Mouse (Mus musculus): Measurements from ENCODE around the gene Tst. TPM values are rescaled to one million over a fixed set of nuclear protein-coding genes. Genes with fewer than 3 reads are reported as not detected.

The Tst gene
- total RNA-seq (2023), result 0.75 to 1.9 TPM (median 1.5 TPM) in 4 replicates

GRCm38 (mm10) chr15:78405517-78406211 lies at the start of gene Tst:
Gene Tst (minus strand): TSS chr15:78405907.

GRCm38 (mm10) chr15:78428391-78429138 lies 22.9 kb upstream of the Tst start, which contains the start of gene Kctd17:
Gene Kctd17 (plus strand): TSS chr15:78428564.

GRCm38 (mm10) chr15:78406293-78406934 lies 707 bp upstream of the Tst start, which contains the start of gene Mpst:
Gene Mpst (plus strand): TSS chr15:78406416.

GRCm38 (mm10) chr15:78395478-78395962 lies 10.2 kb downstream of the Tst start, which contains the start of gene Tex33:
Gene Tex33 (minus strand): TSS chr15:78395912.

Other genes starting within 250 kb of the Tst start
- 31.4 to 39.8 TPM (median 35.4 TPM) in 4 replicates for gene Ift27, start 231.8 kb downstream of the Tst start, total RNA-seq (2023)
- gene Pvalb, start 199.5 kb downstream of the Tst start, total RNA-seq (2023), result not detected in 4 replicates
- gene Ncf4, start 161.1 kb downstream of the Tst start, total RNA-seq (2023), result 285 to 330 TPM (median 294 TPM) in 4 replicates
- 0.50 to 1.4 TPM (median 0.95 TPM) in 4 replicates for gene Csf2rb2, start 100.2 kb downstream of the Tst start, total RNA-seq (2023)
- 21.1 to 26.8 TPM (median 22.9 TPM) in 4 replicates for gene Csf2rb, start 80.2 kb downstream of the Tst start, total RNA-seq (2023)
- gene Tex33, start 10.0 kb downstream of the Tst start, total RNA-seq (2023), result not detected in 4 replicates
- 18.6 to 23.2 TPM (median 22.5 TPM) in 4 replicates for gene Mpst, start 509 bp upstream of the Tst start, total RNA-seq (2023)
- gene Kctd17, start 22.7 kb upstream of the Tst start, total RNA-seq (2023), result 0.44 to 0.75 TPM (median 0.54 TPM) in 3 of 4 replicates, not detected in the other
- gene Tmprss6, start 62.7 kb upstream of the Tst start, total RNA-seq (2023), result not detected in 4 replicates
- 3.7 to 4.7 TPM (median 3.9 TPM) in 4 replicates for gene Il2rb, start 89.4 kb upstream of the Tst start, total RNA-seq (2023)
- not detected in 4 replicates for gene C1qtnf6, start 125.5 kb upstream of the Tst start, total RNA-seq (2023)
- not detected in 4 replicates for gene Sstr3, start 138.8 kb upstream of the Tst start, total RNA-seq (2023)
- 761 to 837 TPM (median 813 TPM) in 4 replicates for gene Rac2, start 166.9 kb upstream of the Tst start, total RNA-seq (2023)
- 157 to 169 TPM (median 159 TPM) in 4 replicates for gene Cyth4, start 191.1 kb upstream of the Tst start, total RNA-seq (2023)